Mouse (Mus musculus): ENCODE results near the gene U2af2.
"Not testable (repeated sequence)": the region's sequence is repeated elsewhere in the genome, so short reads cannot be mapped to it uniquely, and the experiment has no call there.

Gene U2af2

DNA sequence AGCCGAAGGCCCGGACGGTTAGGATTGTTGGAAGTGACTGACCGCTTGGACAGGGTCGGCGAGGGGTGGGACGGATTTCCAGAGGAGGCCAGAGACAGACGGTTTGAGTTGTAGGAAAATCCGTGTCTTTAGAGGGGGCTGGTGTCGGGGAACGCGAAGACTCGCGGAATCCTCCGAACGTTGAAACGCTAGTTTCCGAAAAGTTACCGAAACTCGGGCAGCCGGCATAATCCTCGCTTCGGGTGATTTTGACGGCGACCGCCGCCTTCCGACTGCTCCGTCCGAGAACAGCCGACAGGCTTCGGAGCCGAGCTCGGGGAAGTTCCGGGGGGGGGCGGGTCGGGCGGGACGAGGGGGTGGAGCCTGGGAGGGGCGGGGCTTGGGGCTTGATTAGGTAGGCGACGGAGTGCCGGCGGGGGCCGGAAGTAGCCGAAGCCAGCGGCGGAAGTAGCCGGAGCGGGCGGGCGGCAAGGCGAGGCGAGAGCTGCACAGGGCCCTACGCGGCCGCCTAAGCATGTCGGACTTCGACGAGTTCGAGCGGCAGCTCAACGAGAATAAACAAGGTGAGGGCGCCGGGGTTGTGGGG is at the start of gene U2af2:
TSS of gene U2af2 (plus strand) at position 370 of the 586 bp plus-strand sequence.
- peak; percentile 94 for DNase-seq

DNA sequence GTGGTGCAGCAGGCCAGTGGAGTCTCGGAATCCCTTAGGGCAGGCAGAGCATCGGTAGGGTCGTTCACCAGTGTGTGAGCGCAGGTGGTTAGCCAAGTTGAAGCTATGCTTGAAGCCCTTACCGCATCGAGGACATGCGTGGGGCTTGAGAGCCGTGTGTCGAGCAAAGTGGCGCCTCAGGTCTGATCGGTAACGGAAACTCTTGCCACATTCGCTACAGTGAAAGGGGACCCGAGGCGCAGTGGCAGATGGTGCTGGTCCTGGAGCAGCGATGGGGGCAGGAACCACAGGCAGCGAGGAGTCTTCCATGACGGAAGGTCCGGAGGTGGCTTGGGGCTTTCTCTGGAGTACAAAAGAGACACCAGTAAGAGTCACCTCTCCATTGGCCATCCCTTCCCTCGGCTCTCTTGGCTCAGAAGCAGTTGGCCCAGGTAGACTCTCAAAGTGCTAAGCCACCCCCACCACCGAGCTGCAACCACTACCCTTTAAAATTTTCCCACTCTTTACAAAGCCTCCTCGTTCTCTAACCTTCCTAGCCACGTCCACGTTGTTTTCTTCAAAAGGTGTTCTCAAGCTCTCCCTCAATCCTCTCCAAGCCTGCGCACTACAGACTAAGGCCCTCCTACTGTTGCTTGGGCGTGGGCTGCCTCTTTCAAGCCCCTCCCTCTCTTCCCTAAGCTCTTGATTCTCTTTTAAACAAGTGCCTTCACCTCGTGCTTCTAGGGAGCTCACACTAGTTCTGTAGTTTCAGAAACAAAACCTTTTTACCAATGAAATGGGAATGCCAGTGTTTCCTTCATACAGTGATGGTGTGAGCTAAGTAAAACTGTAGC is 49.0 kb upstream of the U2af2 start:
- no peak for DNase-seq

DNA sequence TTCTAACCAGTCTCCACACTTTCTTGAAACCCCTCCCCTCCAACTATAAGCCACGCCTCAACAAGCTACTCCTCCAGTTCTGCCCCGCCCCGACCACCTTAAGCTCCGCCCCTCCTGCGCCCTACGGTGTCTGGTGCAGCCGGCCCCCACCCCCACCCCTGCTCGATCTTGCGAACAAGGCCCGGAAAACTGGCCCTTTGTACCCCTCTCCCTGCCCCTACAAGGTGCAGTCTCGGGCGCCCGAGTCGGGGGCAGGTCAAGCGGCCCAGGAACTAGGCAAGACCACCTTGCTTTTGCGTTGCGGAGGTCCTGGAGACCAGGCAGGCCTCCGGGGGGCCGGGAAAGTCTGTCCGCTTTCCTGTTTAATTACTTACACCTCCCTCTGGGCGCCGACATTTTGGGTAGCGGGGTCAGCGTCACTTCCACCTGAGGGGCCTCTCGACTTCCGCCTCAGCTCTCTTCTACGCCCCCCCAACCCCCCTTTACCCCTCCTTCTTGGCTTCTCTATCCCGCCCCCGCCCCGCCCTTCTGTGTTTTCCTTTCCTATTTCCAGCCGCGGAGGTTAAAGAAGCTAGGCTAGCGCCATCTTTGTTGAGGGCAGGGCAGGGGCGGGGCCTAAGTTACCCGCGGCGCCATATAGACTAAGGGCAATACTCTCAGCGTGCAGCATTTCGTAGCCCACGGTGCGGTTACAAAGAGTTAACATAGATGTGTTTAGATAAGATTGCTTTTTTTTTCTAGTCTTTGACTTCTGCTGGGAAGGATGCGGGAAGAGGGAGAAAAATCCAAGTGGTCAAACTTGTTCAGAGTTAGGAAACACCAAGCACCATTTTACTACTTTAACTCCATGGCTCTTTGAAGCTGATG is 47.5 kb upstream of the U2af2 start, which contains the start of the genes Zfp524 and Fiz1:
TSS of gene Zfp524 (plus strand) at position 165 of the 867 bp plus-strand sequence.
TSS of gene Fiz1 (minus strand) at position 447 of the 867 bp plus-strand sequence.
- peak; percentile 99 for DNase-seq

DNA sequence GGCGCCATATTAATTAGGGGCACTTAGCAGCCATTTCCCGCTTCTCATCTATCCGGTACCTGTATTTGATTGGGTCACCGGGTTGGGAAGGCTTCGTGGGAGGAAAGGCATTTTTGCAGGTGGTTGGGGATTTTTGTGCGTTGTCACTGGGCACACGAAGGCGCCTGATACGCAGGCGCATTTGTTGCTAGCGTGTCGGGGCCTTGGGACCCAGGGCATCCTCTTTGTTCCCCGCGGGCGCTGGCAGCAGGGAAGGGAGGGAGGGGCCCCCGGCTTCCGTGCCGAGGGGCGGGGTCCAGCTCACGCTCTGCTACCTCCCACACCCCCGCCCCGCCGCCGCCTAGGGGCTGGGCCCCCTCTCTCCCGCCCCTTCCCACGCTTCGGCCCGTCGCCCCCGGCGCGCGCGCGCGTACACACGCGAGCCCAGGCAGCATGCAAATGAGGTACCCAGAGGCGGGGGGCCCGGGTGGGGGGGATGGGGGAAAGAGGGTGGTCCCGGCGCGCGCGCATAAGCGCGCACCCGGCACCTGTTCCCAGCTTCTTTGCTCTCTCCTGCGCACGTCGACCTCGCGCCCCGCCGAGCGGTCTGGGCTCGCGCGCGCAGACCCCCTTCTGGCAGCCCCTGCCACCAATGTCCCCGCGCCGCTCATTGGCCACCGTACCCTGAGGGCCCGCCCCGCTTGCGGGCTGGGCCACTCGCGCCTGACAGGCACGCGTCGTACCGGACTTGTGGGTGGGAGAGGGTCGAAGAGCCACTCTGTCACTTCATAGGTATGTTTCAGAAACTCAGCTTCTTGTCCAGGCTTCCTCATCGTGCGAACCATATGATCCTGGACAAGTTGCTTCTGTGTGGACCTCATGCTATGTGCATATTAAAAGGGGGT is 46.6 kb upstream of the U2af2 start, which contains the start of gene Gm44973:
TSS of gene Gm44973 (plus strand) at position 379 of the 884 bp plus-strand sequence.
- peak; percentile 95 for DNase-seq

DNA sequence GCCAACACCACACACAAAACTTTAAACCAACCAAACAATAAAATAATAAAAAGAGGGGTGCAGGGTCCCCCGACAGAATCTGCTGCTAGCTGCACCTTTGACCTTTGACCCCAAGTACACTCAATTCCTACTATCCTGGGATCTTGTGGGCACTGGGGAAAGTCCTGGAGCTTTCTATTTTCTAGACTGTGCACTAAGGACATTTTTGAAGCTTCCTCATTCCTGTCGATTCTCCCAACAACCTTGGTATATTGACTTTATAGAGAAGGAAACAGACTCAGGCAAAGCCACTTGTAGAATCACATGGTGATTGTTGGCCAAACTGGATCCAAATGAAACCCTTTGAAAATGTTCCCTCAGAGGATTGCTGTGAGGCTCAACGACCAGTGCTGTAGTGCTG is 45.9 kb upstream of the U2af2 start:
- DNase-seq = no peak

DNA sequence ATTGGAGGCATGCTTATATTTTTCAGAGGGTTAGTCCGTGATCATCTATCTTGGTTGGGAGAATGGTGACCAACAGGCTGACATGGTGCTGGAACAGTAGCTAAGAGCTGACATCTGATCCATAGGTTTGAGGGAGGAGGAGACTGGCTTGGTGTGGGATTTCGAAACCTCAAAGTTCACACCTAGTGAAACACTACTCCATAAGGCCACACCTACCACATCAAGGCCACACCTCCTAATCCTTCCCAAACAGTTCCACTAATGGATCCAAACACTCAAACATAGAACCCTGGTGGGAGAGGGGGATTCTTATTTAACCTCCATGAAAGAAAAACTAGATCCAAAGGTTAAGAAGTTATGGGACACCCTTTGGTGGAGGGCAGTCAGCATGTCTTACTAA is 45.0 kb upstream of the U2af2 start:
- no peak for DNase-seq

DNA sequence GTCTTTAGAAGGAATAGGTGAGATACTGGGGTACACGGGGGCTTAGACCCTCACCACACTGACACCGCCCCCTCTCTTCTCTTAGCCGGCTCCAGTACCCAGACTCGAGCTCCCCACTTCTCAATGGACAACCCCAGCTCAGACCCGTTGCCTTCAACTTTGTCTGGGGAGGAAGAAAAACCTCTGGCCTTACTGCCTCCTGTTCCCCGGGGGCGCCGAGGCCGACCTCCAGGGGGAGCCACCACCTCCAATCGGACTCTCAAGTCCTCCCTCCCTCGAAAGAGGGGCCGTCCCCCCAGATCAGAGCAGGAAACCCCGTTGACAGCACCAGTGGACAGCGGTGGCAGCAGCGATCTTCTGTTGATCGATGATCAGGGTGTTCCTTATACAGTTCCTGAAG is 44.6 kb upstream of the U2af2 start:
- DNase-seq = no peak

DNA sequence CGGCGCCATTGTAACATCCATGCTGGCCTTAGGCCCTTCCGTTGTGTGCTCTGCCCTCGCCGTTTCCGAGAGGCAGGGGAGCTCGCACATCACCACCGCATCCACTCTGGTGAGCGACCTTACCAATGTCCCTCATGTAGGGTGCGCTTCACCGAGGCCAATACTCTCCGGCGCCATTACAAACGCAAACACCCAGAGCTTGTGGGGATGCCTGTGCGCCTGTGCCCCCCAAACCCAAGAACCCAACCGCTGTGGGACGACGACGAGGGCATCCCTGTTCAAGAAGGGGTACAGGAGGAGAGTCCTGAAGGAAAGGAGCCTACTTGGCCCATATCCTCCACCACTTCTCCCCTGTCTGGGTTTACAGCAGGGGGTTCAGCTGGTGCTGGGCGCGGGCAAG is 44.0 kb upstream of the U2af2 start:
- no peak for DNase-seq

DNA sequence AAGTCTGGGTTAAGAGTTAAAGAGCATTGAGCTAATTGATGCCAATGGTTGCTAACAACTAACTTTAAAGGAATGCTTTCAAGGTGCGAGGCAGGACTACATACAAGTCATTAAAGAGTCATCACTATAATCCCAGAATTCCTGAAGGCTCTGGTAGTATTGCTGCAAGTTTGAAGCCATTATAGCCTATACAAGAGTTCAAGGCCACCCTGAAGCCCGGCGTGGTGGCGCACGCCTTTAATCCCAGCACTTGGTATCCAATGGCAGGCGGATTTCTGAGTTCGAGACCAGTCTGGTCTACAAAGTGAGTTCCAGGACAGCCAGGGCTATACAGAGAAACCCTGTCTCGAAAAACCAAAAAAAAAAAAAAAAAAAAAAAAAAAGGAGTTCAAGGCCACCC is 42.4 kb upstream of the U2af2 start:
- DNase-seq = not testable (repeated sequence)

DNA sequence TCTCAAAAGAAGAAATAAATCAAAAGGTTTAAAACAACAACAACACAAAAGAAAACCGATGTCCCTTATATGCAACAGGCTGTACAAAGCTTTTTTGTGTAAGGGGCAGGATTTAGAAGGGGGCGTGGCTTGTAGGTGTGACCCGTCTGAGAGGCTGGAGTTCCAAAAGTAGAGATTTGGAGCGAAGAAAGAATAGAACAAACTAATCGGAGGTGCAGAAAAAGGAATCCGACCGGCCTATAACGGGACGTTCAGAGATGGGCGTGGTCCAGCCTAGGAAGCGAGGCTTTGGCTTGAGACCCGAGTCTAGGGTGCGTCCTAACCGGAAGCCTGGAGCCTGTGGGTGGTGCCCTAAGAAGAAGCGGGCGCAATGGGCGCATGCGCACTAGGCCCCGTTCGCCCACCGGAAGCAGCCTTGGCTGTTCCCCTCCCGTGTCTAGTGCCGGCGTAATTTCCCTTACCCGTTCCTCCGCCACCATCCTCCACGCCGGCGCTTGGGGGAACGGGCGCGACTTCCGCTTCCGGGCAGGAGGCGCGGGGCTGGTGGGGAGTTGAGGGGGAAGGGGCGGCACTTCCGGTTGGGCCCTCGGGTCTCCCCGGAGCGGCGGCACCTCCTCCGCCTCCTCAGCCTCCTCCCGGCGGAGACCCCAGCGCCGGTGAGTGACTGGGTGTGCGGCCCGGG is 41.8 kb upstream of the U2af2 start, which contains the start of the genes Zfp865 and Ccdc106:
TSS of gene Zfp865 (plus strand) at position 377 of the 682 bp plus-strand sequence.
TSS of gene Ccdc106 (plus strand) at position 554 of the 682 bp plus-strand sequence.
- peak; percentile 99 for DNase-seq

DNA sequence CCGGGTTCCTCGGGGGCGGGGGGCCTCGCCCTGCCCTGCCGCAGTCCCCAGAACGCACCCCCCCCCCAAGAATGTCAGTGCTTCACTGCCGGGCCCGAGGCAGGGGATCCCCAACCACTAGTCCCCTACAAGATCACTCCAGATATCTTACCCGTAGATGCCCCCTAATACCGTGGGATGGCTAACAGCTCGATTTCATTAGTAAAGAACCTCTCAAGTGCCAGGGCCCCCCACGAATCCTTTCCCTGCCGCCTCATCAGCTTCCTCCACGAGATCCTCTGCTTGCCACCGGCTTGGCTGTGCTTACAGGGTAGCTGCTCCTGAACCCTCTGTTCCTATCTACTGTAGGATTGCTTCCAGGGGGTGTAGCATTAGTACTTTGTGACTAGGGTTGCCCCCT is 41.3 kb upstream of the U2af2 start:
- no peak for DNase-seq

DNA sequence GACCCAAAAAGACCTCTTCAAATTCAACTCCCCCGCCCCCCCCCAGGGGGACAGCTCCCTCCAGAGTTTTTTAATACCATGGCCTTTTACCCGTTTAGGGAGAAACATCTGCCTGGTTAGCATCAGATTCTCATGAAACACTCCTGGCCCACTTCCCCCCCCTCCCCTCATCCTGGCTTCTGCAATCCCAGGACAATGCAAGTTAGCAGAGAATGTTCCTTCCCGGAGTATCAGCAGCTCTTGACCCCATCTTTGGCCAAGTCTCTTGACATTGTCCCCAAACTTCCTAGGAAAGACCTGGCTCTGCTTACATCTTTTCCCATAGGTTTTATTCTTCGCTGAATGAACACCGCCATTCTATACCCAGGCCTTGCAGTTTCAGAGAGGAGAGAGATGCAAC is 40.7 kb upstream of the U2af2 start:
- DNase-seq = no peak

DNA sequence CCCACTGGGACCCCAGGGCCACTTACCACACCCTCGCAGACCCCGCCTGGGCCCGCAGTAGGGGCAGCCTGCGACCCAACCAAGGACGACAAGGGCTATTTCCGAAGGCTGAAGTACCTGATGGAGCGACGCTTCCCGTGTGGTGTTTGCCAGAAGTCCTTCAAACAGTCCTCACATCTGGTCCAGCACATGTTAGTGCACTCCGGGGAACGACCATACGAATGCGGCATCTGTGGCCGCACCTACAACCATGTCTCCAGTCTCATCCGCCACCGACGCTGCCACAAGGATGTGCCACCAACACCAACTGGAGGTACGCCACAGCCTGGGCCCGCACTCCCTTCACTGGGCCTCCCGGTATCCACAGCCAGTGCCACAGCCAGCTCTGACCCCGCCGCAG is 32.4 kb upstream of the U2af2 start:
- DNase-seq = no peak

DNA sequence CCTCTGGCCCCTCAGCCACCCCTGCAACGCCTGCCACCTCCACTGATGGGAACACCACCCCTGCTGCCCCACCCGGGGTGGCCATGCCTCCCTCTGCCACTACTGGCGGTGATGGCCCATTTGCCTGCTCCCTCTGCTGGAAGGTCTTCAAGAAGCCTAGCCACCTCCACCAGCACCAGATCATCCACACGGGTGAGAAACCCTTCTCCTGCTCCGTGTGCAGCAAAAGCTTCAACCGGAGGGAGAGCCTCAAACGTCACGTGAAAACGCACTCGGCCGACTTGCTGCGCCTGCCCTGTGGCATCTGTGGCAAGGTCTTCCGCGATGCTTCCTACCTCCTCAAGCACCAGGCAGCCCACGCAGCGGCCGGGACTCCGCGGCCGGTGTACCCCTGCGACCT is 32.0 kb upstream of the U2af2 start:
- DNase-seq = no peak

DNA sequence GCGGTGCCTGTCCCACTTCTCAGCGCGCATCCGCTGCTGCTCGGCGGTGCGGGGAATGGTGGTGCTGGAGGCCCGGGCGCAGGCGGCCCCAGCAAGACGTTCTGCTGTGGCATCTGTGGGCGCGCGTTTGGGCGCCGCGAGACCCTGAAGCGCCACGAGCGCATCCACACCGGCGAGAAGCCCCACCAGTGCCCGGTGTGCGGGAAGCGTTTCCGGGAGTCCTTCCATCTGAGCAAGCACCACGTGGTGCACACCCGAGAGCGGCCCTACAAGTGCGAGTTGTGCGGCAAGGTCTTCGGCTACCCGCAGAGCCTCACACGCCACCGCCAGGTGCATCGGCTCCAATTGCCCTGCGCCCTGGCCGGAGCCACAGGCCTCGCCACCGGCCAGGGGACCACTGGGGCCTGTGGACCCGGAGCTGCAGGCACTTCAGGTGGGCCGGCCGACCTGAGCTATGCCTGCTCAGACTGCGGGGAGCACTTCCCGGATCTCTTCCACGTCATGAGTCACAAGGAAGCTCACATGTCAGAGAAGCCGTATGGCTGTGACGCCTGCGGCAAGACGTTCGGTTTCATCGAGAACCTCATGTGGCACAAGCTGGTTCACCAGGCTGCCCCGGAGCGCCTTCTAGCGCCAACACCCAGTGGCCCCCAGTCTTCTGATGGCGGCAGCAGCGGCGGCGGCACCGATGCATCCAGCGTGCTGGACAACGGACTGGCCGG is 31.2 kb upstream of the U2af2 start:
- DNase-seq = no peak

DNA sequence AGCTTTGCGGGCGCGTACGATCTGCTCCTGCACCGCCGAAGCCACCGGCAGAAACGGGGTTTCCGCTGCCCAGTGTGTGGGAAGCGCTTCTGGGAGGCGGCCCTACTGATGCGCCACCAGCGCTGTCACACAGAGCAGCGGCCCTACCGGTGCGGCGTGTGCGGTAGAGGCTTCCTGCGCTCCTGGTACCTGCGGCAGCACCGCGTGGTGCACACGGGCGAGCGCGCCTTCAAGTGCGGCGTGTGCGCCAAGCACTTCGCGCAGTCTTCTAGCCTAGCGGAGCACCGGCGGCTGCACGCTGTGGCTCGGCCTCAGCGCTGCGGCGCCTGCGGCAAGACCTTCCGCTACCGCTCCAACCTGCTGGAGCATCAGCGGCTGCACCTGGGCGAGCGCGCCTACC is 30.4 kb upstream of the U2af2 start:
- DNase-seq = no peak

DNA sequence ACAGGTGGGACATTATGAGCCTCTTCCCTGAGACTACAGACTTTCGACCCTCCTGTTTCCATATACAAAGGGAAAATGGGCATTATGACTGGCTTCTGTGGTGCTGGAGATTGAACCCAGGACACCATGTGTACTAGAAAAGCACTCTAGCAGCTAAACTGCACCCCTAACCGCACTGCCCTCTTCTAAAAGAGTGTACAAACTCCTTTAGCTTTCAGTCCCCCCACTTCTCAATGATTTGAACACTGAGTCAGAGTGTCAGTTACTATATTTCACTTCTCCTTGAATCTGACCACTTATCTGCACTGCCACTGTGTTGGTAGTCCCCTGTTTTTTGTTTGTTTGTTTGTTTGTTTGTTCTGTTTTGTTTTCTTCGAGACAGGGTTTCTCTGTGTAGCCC is 28.1 kb upstream of the U2af2 start, which contains the start of gene 4632433K11Rik:
TSS of gene 4632433K11Rik (plus strand) at position 301 of the 400 bp plus-strand sequence.
- DNase-seq = no peak

DNA sequence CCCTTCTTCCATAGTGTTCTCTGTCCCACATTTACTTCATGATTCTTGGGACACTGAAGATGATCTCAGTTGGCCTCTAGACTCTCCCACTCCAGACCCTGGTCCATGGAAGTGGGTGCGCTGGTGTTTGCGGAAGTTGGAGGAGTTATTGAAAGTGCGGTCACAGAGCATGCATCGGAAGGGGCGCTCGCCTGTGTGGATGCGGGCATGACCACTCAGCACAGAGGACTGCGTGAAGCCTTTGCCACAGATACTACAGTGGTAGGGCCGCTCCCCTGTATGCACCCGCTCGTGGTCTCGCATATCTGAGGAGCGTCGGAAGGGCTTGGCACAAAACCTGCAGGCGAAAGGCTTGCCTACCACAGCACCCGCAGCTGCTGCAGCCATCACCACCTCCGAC is 26.3 kb upstream of the U2af2 start:
- no peak for DNase-seq

DNA sequence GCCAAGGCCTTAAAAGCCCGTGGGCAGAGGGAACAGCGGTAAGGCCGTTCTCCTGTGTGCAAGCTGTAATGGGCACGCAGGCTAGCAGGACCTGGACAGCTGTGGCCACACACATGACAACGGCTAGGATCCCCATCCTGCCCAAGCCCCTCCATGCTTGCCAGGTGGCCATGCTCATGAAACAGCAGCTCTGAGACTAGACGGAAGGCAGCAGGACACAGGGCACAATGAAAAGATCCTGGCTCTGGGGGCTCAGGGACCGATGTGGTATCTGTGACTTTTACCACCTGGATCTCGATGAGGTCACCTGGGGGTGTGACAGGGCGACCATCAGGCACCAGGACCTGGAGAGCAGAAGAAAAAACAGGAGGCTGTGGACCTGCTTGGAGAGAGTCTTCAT is 25.8 kb upstream of the U2af2 start:
- DNase-seq = no peak

DNA sequence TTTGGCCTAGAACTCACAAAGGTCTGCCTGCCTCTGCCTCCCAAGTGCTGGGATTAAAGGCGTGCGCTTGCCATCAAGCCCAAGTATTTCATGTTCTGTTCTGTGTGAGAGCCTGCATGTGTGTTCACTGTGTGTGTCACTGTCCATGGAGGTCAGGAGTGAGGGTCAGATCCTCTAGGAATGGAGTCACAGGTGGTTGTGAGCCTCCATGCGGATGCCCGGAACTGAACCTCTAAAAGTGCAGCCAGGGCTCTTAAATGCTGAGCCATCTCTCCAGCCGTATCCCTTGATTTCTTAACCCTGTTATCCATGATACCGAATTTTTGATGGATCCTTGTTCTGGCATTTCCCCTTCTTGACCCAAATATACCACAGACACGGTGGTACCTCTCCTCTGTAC is 24.9 kb upstream of the U2af2 start:
- DNase-seq = no peak

DNA sequence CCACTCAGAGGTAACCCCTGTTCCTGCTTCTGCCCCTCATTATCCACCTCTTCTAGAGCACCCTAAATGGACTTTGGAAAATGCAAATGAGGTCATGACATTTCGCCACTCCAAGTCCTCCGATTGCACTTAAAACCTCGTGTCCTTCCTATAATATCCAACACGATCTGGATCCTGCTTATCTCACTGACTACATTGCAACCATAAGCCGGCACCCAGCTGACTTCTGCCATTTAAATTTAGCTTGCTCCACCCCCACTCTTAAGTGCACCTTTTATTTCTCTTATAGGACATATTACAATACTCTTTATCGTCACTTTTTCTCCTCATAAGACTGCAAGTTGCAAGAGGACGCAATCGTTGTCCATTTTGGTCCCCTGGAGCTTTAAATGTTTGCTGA is 24.5 kb upstream of the U2af2 start:
- no peak for DNase-seq
